Mouse (Mus musculus) liver, adult 2 months (tissue): Measurements from ENCODE around the gene Dlg5. TPM values are rescaled to one million over a fixed set of nuclear protein-coding genes. Genes with fewer than 3 reads are reported as not detected.

ENCODE experiments used
- DNase-seq: peaks from one replicate; pipeline ENCODE4 v3.0.0-alpha.2; 2011; ENCODE audit warnings: low read depth, low spot score; ENCODE audit errors: extremely low read depth
- H3K27ac ChIP-seq: fragments of 200-500 bp; replicated peaks from 2 replicates; pipeline ENCODE4 v1.5.1; 2012; ENCODE audit warnings: low read depth, mild to moderate bottlenecking, control low read depth, inconsistent platforms, low read length; ENCODE audit not compliant: insufficient read depth
- H3K27me3 ChIP-seq: fragments of 200-500 bp; 2 replicates; pipeline ENCODE4 v1.6.1; 2012; ENCODE audit warnings: mild to moderate bottlenecking, moderate library complexity, low read length, inconsistent platforms; ENCODE audit not compliant: control insufficient read depth, insufficient read depth
- H3K36me3 ChIP-seq: fragments of 200-500 bp; 2 replicates; pipeline ENCODE4 v1.6.1; 2012; ENCODE audit warnings: low read length, inconsistent platforms; ENCODE audit not compliant: control insufficient read depth, insufficient read depth
- H3K4me1 ChIP-seq: fragments of 200-500 bp; 2 replicates; pipeline ENCODE4 v1.6.1; 2011; ENCODE audit warnings: low read length; ENCODE audit not compliant: control insufficient read depth, insufficient read depth
- H3K4me3 ChIP-seq: fragments of 200-500 bp; 2 replicates; pipeline ENCODE4 v1.5.1; 2011; ENCODE audit warnings: low read depth, mild to moderate bottlenecking, control low read depth, low read length, moderate library complexity; ENCODE audit not compliant: insufficient read depth
- H3K79me2 ChIP-seq: fragments of 200-500 bp; 2 replicates; pipeline ENCODE4 v1.6.1; 2012; ENCODE audit warnings: inconsistent platforms, mild to moderate bottlenecking, low read length, moderate library complexity; ENCODE audit not compliant: control insufficient read depth, insufficient read depth
- H3K9ac ChIP-seq: fragments of 200-500 bp; 2 replicates; pipeline ENCODE4 v1.6.1; 2012; ENCODE audit warnings: low read depth, mild to moderate bottlenecking, control low read depth, inconsistent platforms, low read length
- CTCF ChIP-seq: fragments of 200-500 bp; IDR thresholded peaks from 2 replicates; pipeline ENCODE4 v1.5.1; 2011; ENCODE audit warnings: low read depth, low read length, control low read depth
- POLR2A ChIP-seq: fragments of 200-500 bp; IDR thresholded peaks from 2 replicates; pipeline ENCODE4 v1.6.1; 2011; ENCODE audit warnings: low read length, control low read depth; ENCODE audit not compliant: insufficient read depth; ENCODE audit errors: extremely low read depth
- WGBS: fragments of 180-500 bp; shearing (Covaris S2); methylation state at CpG from one replicate; pipeline ENCODE4 v1.1.7; 2018; 5-methylcytosine and 5-hydroxymethylcytosine counted together
- polyA plus RNA-seq: library from polyadenylated mRNA; depleted of rRNA; stranded (reverse); fragments of >200 nt; gene quantifications from 2 replicates; pipeline ENCODE4 v1.2.3, GENCODE M21; 2012
- total RNA-seq: library from RNA; depleted of rRNA; stranded (reverse); fragments of >200 nt; gene quantifications from 2 replicates; pipeline ENCODE4 v1.2.3, GENCODE M21; 2014

Gene Dlg5
- total and polyA plus RNA-seq, 2 experiments = 2.4 to 4.0 TPM

- H3K27me3 ChIP-seq = no peaks in the 10 kb centered on the region
- H3K27ac ChIP-seq = no peak overlapping the region
- TF ChIP-seq POLR2A (no peak), CTCF (no peak)
- no peak overlapping the region for H3K4me3 ChIP-seq
- no peak for DNase-seq
- 82% methylated on average over 3 of the region's 3 CpGs for WGBS
- H3K4me1 ChIP-seq = no peaks in the 10 kb centered on the region
- H3K9ac ChIP-seq = no peak overlapping the region
- peaks cover 1% of the 10 kb centered on the region; the same call in 1 of the 2 replicates for H3K36me3 ChIP-seq
- no peaks in the 10 kb centered on the region for H3K79me2 ChIP-seq
Measured at GRCm38 (mm10) chr14:24142926-24143430, 102.7 kb downstream of the Dlg5 start.

DNA sequence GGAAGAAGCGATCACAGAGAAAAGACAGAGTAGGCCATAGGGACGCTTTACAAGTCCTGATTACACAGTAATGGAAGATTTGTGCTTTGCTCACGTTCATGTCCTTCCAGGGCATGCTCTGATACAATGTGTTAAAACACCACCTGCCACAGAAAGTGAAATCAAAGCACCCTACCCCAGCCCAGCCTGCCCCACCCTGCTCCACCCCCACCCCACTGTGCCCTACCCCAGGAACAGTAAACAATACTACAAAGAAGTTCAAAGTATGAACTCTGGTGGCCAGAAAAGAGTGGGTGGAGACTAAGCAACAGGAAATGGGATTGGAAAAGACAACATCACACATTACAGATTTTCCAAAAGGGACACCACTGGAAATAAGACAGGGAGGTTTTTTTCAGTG, 104.0 kb downstream of the Dlg5 start:
- Histone ChIP-seq H3K4me3 (no peak overlapping the region), H3K79me2 (no peaks in the 10 kb centered on the region), H3K4me1 (no peaks in the 10 kb centered on the region), H3K27me3 (no peaks in the 10 kb centered on the region), H3K27ac (no peak overlapping the region), H3K36me3 (peaks cover 1% of the 10 kb centered on the region; the same call in 1 of the 2 replicates), H3K9ac (no peak overlapping the region)
- TF ChIP-seq POLR2A = no peak
- TF ChIP-seq CTCF = no peak
- DNase-seq = no peak
- WGBS = 82% methylated on average over 3 of the region's 3 CpGs

DNA sequence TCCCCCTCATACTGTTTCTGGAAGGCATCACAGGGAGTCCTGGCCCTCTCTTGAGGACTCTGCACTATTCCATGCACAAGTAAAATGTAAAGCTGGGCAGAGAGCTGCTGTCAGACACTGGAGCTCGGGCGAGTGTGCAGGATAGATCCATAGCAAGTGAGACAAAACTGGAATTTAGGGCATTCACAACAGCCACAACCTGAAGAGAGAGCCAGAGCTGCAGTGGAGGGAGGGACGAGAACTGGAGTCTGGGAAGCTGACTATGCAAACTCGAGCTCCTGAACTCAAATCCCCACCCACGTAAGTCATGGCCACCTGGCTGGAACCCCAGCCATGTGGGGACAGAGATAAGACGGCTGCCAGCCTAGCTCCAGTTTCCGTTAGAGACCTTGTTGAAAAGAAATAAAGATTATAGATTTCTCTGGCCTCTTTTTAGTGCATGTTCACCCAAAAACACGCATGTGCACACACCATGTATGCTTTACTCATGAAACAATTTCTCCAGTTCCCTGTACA, 105.4 kb downstream of the Dlg5 start:
- no peaks in the 10 kb centered on the region for H3K4me1 ChIP-seq
- H3K27me3 ChIP-seq = no peaks in the 10 kb centered on the region
- H3K4me3 ChIP-seq = no peak overlapping the region
- no peak for DNase-seq
- H3K9ac ChIP-seq = no peak overlapping the region
- H3K79me2 ChIP-seq = no peaks in the 10 kb centered on the region
- no peaks in the 10 kb centered on the region; the same call in 1 of the 2 replicates for H3K36me3 ChIP-seq
- H3K27ac ChIP-seq = no peak overlapping the region
- TF ChIP-seq POLR2A (no peak), CTCF (no peak)
- 67% methylated on average over 8 of the region's 8 CpGs for WGBS

GRCm38 (mm10) chr14:24136908-24137307, 108.8 kb downstream of the Dlg5 start:
- H3K27me3 ChIP-seq = no peaks in the 10 kb centered on the region
- no peak for DNase-seq
- no peaks in the 10 kb centered on the region for H3K4me1 ChIP-seq
- WGBS = 95% methylated on average over 11 of the region's 11 CpGs
- H3K9ac ChIP-seq = no peak overlapping the region
- no peaks in the 10 kb centered on the region for H3K79me2 ChIP-seq
- TF ChIP-seq CTCF (no peak), POLR2A (no peak)
- H3K27ac ChIP-seq = no peak overlapping the region
- no peak overlapping the region for H3K4me3 ChIP-seq
- H3K36me3 ChIP-seq = no peaks in the 10 kb centered on the region; the same call in 1 of the 2 replicates

DNA sequence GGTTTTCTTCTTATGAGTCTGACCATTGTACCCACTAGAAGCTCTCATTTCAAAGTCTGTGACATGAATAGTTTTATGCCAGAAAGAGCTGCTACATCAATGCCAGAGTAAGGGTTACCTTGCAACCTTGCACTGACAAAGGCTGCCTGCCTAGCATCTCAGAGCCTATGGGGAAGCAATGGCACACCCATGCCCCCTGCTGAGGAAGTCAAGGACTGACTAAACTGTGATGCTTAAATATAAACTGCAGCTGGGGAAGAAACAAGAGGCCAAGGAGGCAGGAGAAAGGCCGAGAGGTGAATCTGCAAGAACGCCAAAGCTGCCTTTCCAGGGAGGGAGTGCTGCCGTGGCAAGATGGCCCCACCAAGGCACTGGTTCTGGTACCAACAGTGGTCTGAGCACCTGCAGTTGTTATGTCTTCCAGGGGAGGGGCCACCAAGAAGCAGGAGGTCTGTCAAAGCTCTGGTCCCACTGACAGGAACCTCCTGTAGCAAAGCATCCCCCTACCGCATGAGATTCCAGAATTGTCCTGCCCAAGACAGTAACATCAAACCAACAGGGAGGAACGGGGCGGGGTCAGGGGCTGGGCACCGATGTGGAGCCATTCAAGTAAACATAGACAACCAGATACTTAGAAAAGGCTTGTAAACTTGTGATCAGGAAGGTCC, 111.0 kb downstream of the Dlg5 start:
- TF ChIP-seq CTCF (no peak), POLR2A (no peak)
- DNase-seq = no peak
- Histone ChIP-seq H3K36me3 (no peaks in the 10 kb centered on the region; the same call in 1 of the 2 replicates), H3K4me3 (no peak overlapping the region), H3K79me2 (no peaks in the 10 kb centered on the region), H3K9ac (no peak overlapping the region), H3K4me1 (no peaks in the 10 kb centered on the region), H3K27me3 (no peaks in the 10 kb centered on the region), H3K27ac (no peak overlapping the region)
- 90% methylated on average over 7 of the region's 7 CpGs for WGBS

GRCm38 (mm10) chr14:24133801-24134200, 111.9 kb downstream of the Dlg5 start:
- TF ChIP-seq POLR2A (no peak), CTCF (no peak)
- 73% methylated on average over 8 of the region's 8 CpGs for WGBS
- H3K27ac ChIP-seq = no peak overlapping the region
- no peaks in the 10 kb centered on the region for H3K27me3 ChIP-seq
- no peak overlapping the region for H3K4me3 ChIP-seq
- no peak for DNase-seq
- H3K4me1 ChIP-seq = no peaks in the 10 kb centered on the region
- H3K9ac ChIP-seq = no peak overlapping the region
- H3K36me3 ChIP-seq = no peaks in the 10 kb centered on the region; the same call in 1 of the 2 replicates
- H3K79me2 ChIP-seq = no peaks in the 10 kb centered on the region
